Mouse (Mus musculus) midbrain, embryonic 16.5 days (tissue): ENCODE data around the gene Hfe2. TPM values are rescaled to one million over a fixed set of nuclear protein-coding genes. Genes with fewer than 3 reads are reported as not detected.
A peak's percentile ranks its signal among the peaks of the same experiment; 100 is the strongest.
"Not testable (repeated sequence)": the region's sequence is repeated elsewhere in the genome, so short reads cannot be mapped to it uniquely, and the experiment has no call there.

Source experiments
- ATAC-seq: fragments of 200-750 bp; cut with Nextera tagmentation; 2 replicates; pipeline ENCODE4 v1.8.0; 2017; ENCODE audit warnings: moderate TSS enrichment
- H3K27ac ChIP-seq: fragments of 300-500 bp; sonication (generic); 2 replicates; pipeline ENCODE4 v1.5.1; 2014; ENCODE audit warnings: mild to moderate bottlenecking, low read length, mixed read lengths
- H3K27me3 ChIP-seq: fragments of 300-500 bp; sonication (generic); 2 replicates; pipeline ENCODE4 v1.6.1; 2014; ENCODE audit warnings: low read depth, low read length, mixed read lengths; ENCODE audit not compliant: control insufficient read depth, insufficient read depth
- H3K36me3 ChIP-seq: fragments of 300-500 bp; sonication (generic); 2 replicates; pipeline ENCODE4 v1.6.1; 2014; ENCODE audit warnings: mild to moderate bottlenecking, low read length, moderate library complexity, mixed read lengths; ENCODE audit not compliant: control insufficient read depth, insufficient read depth
- H3K4me1 ChIP-seq: fragments of 300-500 bp; sonication (generic); 2 replicates; pipeline ENCODE4 v1.6.1; 2014; ENCODE audit warnings: mild to moderate bottlenecking, low read length, mixed read lengths; ENCODE audit not compliant: control insufficient read depth, insufficient read depth
- H3K4me2 ChIP-seq: fragments of 300-500 bp; sonication (generic); 2 replicates; pipeline ENCODE4 v1.6.1; 2014; ENCODE audit warnings: mild to moderate bottlenecking, low read length, mixed read lengths
- H3K4me3 ChIP-seq: fragments of 300-500 bp; sonication (generic); 2 replicates; pipeline ENCODE4 v1.5.1; 2014; ENCODE audit warnings: low read depth, mild to moderate bottlenecking, low read length, moderate library complexity, mixed read lengths
- H3K9ac ChIP-seq: fragments of 300-500 bp; sonication (generic); 2 replicates; pipeline ENCODE4 v1.6.1; 2014; ENCODE audit warnings: low read depth, low read length, mixed read lengths
- H3K9me3 ChIP-seq: fragments of 300-500 bp; sonication (generic); replicated peaks from 2 replicates; pipeline ENCODE4 v1.6.1; 2014; ENCODE audit warnings: mild to moderate bottlenecking, low read length, mixed read lengths; ENCODE audit not compliant: control insufficient read depth, poor library complexity, severe bottlenecking
- whole genome bisulfite sequencing: fragments of 180-500 bp; shearing (Covaris S2); extraction: QIAGEN DNeasy Blood & Tissue Kit; methylation state at CpG from one replicate; pipeline ENCODE4 v1.1.7; 2014; 5-methylcytosine and 5-hydroxymethylcytosine counted together
- polyA plus RNA-seq: library from polyadenylated mRNA; unstranded; fragments of >200 nt; fragmentation: Nextera tagmentation; extraction: Ambion mirVana; gene quantifications from 2 replicates; pipeline ENCODE4 v1.2.1, GENCODE M21; 2015

Hfe2 gene
- polyA plus RNA-seq, 1 experiment from 2014 or later: 2.4 TPM

DNA sequence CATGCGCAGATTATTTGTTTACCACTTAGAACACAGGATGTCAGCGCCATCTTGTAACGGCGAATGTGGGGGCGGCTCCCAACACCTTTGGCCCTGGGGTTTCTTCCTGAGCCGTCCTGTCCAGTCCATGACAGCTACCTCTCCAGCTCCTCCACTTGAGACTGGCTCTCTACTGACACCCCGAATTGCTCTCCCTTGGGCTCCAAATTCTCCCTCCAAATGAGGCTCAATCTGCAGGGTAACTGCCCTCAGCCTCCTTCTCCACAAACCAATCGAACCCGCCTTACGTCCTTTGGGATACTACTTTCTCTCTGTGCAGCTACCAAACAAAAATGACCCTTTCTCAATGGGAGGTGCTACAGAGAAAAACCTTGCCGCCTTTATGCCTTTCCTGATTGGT lies 30.5 kb upstream of the Hfe2 start:
- H3K4me1 ChIP-seq, H3K4me2 ChIP-seq, H3K27me3 ChIP-seq, H3K27ac ChIP-seq, H3K4me3 ChIP-seq, H3K36me3 ChIP-seq, H3K9me3 ChIP-seq, ATAC-seq, H3K9ac ChIP-seq: not testable (repeated sequence)
- 93% methylated on average over 5 of the region's 11 CpGs for WGBS

DNA sequence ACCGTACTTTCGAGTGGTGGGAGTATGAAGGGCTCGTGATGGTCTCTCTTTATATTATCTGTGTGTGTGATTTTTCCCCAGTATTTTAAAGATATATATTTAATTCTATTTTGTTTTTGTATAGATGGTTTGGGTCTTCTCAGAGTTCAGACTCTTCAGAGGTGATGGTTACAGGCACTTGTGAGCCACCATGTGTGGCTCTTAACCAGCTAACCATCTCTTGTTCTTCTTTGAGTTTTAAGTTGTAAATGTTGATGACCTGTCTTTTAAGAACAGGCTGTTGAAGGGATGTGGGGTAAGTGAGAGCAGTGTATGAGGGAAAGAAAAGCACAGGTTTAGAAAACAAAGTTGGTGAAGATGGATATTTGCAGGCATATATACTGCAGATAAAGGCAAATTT lies 30.1 kb upstream of the Hfe2 start:
- H3K4me2 ChIP-seq: no peak overlapping the region
- H3K4me3 ChIP-seq: no peak overlapping the region
- H3K9ac ChIP-seq: no peak overlapping the region
- no peaks in the 10 kb centered on the region for H3K27me3 ChIP-seq
- H3K36me3 ChIP-seq: no peaks in the 10 kb centered on the region
- no peak for ATAC-seq
- no peaks in the 10 kb centered on the region; the same call in 1 of the 2 replicates for H3K4me1 ChIP-seq
- WGBS: 96% methylated on average over 3 of the region's 3 CpGs
- H3K27ac ChIP-seq: no peak overlapping the region
- H3K9me3 ChIP-seq: no peaks in the 10 kb centered on the region

DNA sequence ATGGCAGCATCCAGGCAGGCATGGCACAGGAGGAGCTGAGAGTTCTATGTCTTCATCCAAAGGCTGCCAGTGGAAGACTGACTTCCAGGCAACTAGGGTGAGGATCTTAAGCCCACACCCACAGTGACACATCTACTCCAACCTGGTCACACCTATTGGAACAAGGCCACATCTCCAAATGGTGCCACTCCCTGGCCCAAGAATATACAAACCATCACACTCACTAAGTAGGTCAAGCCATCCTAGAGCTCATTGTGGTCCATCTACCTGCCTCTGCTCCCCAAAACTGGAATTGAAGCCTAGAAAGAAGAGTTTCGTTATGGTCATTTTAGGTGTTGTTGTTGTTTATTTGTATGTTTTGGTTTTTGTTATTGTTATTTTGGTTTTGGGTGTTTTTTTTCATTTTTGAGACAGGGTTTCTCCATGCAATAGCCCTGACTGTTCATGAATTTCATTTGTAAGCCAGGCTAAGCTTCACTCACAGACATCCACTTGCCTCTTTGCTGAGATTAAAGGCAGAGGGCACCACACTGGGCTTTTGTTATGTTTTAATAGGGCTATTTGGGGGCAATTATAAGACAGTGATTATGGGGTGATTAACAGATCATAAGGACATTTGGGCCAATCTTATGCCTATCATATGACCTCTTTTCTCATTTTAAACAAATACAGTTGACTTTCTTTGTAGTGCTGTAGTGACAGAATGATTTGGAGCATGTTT lies 29.3 kb upstream of the Hfe2 start:
- ATAC-seq: no peak
- H3K9ac ChIP-seq: no peak overlapping the region

GRCm38 (mm10) chr3:96496216-96496615 lies 28.8 kb upstream of the Hfe2 start:
- ATAC-seq: no peak
- Histone ChIP-seq H3K27me3 (no peaks in the 10 kb centered on the region), H3K4me3 (no peak overlapping the region), H3K36me3 (no peaks in the 10 kb centered on the region), H3K4me1 (no peaks in the 10 kb centered on the region; the same call in 1 of the 2 replicates), H3K9ac (no peak overlapping the region), H3K9me3 (no peaks in the 10 kb centered on the region), H3K4me2 (peak overlapping the region; percentile 83), H3K27ac (no peak overlapping the region)
- WGBS: 62% methylated on average over 7 of the region's 7 CpGs

More for the DNA sequence above, 29.3 kb upstream of the Hfe2 start:
- H3K27ac ChIP-seq: no peak overlapping the region
- no peak overlapping the region for H3K4me3 ChIP-seq
- 90% methylated on average over 1 of the region's 1 CpGs for WGBS
- no peaks in the 10 kb centered on the region for H3K36me3 ChIP-seq
- no peaks in the 10 kb centered on the region; the same call in 1 of the 2 replicates for H3K4me1 ChIP-seq
- H3K4me2 ChIP-seq: no peak overlapping the region
- H3K27me3 ChIP-seq: no peaks in the 10 kb centered on the region
- H3K9me3 ChIP-seq: no peaks in the 10 kb centered on the region

DNA sequence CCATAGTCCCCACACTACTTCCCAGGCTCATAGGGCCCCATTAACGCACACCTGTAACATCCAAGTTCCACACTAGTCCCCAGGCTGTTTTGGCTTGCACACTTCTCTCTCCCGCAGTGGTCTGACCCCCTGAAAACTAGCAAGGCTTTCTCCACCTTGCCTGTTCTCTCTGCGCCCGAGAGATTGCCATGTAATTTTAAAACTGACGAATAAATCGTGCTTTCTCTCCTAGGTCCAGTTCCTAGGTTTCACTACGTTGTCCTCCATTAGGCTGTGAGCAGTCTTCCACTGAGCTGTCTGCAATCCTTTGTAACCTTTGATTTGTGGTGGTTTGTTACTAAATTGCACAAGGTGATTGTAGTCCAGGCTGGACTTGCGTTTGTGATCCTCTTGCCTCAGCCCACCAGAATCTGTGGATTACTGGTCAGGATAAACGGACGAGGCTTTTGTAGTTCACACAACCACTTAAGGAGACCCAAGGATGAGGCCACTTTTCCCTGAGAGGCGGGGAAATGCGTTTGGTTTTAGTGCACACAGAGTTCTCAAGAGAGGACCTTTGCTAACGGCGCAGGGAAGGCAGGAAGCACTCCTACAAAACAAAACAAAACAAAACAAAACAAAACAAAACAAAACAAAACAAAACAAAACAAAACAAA lies 28.2 kb upstream of the Hfe2 start:
- Histone ChIP-seq H3K4me3 (peak overlapping the region; percentile 58), H3K4me2 (peak overlapping the region; percentile 83), H3K9ac (peak overlapping the region; percentile 62)
- H3K9me3 ChIP-seq, ATAC-seq, H3K4me1 ChIP-seq, H3K36me3 ChIP-seq, H3K27ac ChIP-seq, H3K27me3 ChIP-seq: not testable (repeated sequence)
- WGBS: 15% methylated on average over 14 of the region's 14 CpGs

DNA sequence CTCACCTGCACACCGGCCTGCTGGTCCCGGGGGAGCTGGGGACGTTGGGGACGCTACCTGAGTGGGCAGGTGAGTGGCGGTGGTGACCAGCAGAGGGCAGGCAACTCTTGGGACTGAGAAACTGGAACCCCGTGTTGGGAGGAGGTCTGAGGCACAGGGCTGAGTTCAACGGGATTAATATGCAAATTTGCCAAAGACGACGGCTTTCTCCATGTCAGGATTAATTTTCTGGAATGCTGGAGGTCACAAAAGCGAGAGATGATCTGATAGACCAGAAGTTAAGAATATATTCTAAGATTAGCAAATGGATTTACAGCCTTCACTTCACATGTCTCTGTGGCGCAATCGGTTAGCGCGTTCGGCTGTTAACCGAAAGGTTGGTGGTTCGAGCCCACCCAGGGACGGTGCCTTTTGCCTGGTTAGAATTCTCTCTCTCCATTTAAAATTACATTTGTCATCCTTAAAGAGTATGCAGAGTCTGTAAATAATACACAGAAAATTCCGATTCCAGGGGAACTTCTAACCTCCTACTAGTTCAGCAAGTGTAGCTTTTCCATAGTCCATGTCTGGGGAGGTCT lies 27.4 kb upstream of the Hfe2 start:
- WGBS: under 1% methylated on average over 19 of the region's 19 CpGs
- peak; percentile 26 for ATAC-seq
- H3K27me3 ChIP-seq: no peaks in the 10 kb centered on the region
- no peaks in the 10 kb centered on the region; the same call in 1 of the 2 replicates for H3K4me1 ChIP-seq
- H3K27ac ChIP-seq: peak overlapping the region; percentile 58; the same call in 1 of the 2 replicates
- H3K9ac ChIP-seq: peak overlapping the region; percentile 62
- peak overlapping the region; percentile 83 for H3K4me2 ChIP-seq
- H3K36me3 ChIP-seq: no peaks in the 10 kb centered on the region
- no peaks in the 10 kb centered on the region for H3K9me3 ChIP-seq
- H3K4me3 ChIP-seq: peak overlapping the region; percentile 58

GRCm38 (mm10) chr3:96498476-96499245 lies 26.3 kb upstream of the Hfe2 start:
- Histone ChIP-seq H3K27me3 (no peaks in the 10 kb centered on the region), H3K4me2 (peak overlapping the region; percentile 51), H3K9ac (no peak overlapping the region), H3K36me3 (no peaks in the 10 kb centered on the region), H3K4me1 (peaks cover 4% of the 10 kb centered on the region), H3K4me3 (no peak overlapping the region; the same call in 1 of the 2 replicates), H3K27ac (no peak overlapping the region; the same call in 1 of the 2 replicates), H3K9me3 (no peaks in the 10 kb centered on the region)
- no peak for ATAC-seq
- WGBS: 83% methylated on average over 4 of the region's 4 CpGs

DNA sequence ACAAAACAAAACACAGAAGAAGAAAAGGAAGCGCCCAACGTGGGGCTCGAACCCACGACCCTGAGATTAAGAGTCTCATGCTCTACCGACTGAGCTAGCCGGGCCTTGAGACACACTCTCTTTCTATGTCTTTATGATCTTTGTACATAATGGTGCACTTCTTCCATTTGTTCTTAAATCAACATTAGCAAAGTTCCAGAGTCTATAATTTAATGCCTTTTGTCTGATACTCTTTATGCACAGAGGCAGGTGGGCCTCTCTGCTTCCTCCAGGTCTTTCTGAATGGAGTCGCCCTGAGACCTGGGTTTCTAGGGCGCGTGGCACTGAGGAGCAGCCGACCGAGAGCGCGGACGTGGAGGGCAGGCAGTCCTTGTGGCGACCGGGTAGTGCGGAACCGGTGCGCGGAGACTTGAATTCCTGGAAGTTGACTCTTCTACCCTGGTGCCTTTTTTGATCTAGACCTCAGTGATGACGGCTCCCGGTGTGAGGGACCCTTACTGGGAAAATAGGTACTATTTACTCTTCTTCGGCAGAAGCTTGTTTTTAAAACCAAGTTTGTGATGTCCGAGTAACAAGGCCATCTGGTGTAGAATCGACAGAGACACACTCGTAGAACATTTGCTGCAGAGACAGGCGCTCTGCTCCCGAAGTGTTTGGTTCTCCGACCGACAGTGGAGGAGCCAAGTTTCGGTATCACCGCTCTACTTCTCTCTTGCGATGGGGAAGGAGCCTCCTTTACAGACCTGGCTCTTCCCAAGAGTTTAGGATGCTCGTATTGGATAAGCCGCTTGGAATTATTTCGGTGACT lies 25.3 kb upstream of the Hfe2 start:
- Histone ChIP-seq H3K27ac (peak overlapping the region; percentile 58), H3K9ac (peak overlapping the region; percentile 60), H3K9me3 (no peaks in the 10 kb centered on the region), H3K27me3 (no peaks in the 10 kb centered on the region), H3K36me3 (no peaks in the 10 kb centered on the region), H3K4me3 (peak overlapping the region; percentile 53), H3K4me2 (peak overlapping the region; percentile 51), H3K4me1 (peaks cover 4% of the 10 kb centered on the region)
- under 1% methylated on average over 36 of the region's 36 CpGs for WGBS
- ATAC-seq: peak; percentile 43
